Mouse (Mus musculus) leukemia stem cell, adult 10-12 weeks (primary cell): ENCODE measurements around the gene Anapc16. TPM values are rescaled to one million over a fixed set of nuclear protein-coding genes. Genes with fewer than 3 reads are reported as not detected.

Source experiments
- polyA plus RNA-seq: library from polyadenylated mRNA; stranded (reverse); fragments of >175 nt; gene quantifications from 2 replicates; pipeline ENCODE4 v1.2.3, GENCODE M21; 2012; ENCODE audit warnings: low replicate concordance

Anapc16 gene
- 36.3 and 107 TPM in 2 replicates for polyA plus RNA-seq

DNA sequence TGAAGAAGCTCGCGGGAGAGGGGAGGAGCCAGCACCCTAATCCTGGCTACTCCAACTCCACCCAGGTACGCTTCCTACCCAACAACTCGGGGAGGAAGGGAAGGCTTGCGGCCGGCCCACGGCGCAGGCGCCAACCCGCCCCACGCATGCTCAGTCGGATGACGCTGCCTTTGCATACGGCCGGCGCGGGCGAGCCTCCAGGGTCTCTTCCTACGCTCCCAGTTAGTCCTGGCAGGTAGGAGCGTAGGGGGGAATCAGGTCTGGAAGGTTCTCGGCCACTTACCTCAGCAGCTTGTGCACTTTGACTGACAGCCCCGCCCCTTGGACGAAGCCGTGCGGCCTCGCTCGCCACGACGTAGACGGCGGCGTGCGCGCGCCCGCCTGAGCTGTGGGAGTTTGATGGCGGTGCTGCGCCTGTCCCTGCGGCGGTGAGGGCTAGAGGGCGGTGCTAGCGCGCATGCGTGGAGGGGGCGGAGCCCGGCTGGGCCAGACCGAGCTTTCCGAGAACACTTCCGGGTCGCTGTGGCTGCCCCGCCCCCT is at the start of gene Anapc16, which contains the start of gene Ascc1:
TSS of gene Anapc16 (minus strand) at position 463 of the 540 bp plus-strand sequence.
TSS of gene Ascc1 (plus strand) at position 133 of the 540 bp plus-strand sequence.

DNA sequence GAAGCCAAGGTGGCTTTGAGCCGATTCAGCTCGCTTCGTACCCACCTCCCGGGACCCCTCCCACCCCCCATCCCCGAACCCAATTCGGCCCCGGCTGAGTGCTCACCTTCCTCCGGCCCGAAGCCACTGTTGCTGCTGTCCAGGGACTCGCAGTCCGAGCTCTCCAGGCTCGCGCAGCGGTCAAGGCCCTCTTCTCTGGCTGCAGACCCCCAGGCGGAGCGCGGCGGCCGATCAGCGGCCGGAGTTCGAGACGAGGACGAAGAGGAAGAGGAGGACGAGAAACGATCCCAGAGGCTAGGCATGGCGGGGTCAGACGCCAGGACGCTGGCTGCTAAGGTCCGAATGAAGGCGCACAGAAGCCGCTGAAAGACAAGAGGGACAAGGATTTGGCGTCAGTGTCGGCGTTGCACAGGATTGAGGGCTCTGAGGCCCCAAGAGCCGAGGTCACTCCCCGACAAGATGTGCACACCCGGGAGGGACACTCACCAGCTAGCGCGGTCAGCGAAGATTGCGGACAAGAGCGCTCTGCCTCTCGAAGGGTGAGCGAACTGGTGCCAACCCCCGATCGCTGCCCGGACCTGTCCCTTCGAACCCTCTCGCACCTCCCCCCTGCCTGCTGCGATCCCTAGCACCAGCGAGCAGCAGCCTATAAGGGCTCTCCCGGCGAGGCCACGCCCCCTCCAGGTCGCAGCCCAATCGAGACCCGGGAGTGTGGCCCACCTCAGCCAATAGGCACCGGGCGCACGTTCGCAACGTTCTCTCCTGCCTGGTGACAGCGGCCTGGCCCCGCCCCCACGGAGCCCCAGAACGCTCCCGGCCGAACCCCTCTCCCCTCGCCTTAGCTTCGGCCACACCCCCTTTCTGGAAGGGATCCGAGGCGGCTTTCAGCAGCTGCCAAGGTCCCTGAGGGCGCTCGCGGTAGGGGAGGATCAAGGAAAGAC is 51.5 kb downstream of the Anapc16 start, which contains the start of gene Ddit4:
TSS of gene Ddit4 (minus strand) at position 624 of the 941 bp plus-strand sequence.

Other genes starting within 250 kb of the Anapc16 start
- 66.1 and 90.9 TPM in 2 replicates for gene Dnajb12, start 123.6 kb downstream of the Anapc16 start, polyA plus RNA-seq
- 12.3 and 13.0 TPM in 2 replicates for gene Ddit4, start 51.3 kb downstream of the Anapc16 start, polyA plus RNA-seq
- 20.0 and 44.4 TPM in 2 replicates for gene Ascc1, start 330 bp downstream of the Anapc16 start, polyA plus RNA-seq
- gene Spock2, start 103.1 kb upstream of the Anapc16 start, polyA plus RNA-seq: 0.32 and 0.72 TPM in 2 replicates
- gene Chst3, start 216.1 kb upstream of the Anapc16 start, polyA plus RNA-seq: 22.8 and 31.1 TPM in 2 replicates